Mouse (Mus musculus) liver, embryonic 11.5 days (tissue): ENCODE measurements around the gene Ckmt2. TPM values are rescaled to one million over a fixed set of nuclear protein-coding genes. Genes with fewer than 3 reads are reported as not detected.

Experiments used
- ATAC-seq: fragments of 200-750 bp; cut with Nextera tagmentation; replicated peaks from 2 replicates; pipeline ENCODE4 v1.8.0; 2017; ENCODE audit warnings: moderate number of reproducible peaks, mild to moderate bottlenecking, moderate TSS enrichment, moderate library complexity; ENCODE audit not compliant: low FRiP score
- DNase-seq: peaks from one replicate; pipeline ENCODE4 v3.0.0-alpha.2; 2017; ENCODE audit warnings: low spot score
- H3K27ac ChIP-seq: fragments of 300-500 bp; sonication (generic); 2 replicates; pipeline ENCODE4 v1.5.1; 2014; ENCODE audit warnings: mild to moderate bottlenecking, low read depth, low read length, control low read depth
- H3K27me3 ChIP-seq: fragments of 300-500 bp; sonication (generic); replicated peaks from 2 replicates; pipeline ENCODE4 v1.6.1; 2014; ENCODE audit warnings: low read length, mixed read lengths; ENCODE audit not compliant: control insufficient read depth, insufficient read depth
- H3K36me3 ChIP-seq: fragments of 300-500 bp; sonication (generic); 2 replicates; pipeline ENCODE4 v1.6.1; 2014; ENCODE audit warnings: mild to moderate bottlenecking, low read length, moderate library complexity, mixed read lengths; ENCODE audit not compliant: control insufficient read depth, insufficient read depth
- H3K4me1 ChIP-seq: fragments of 300-500 bp; sonication (generic); replicated peaks from 2 replicates; pipeline ENCODE4 v1.6.1; 2014; ENCODE audit warnings: low read length, mixed read lengths; ENCODE audit not compliant: control insufficient read depth, insufficient read depth
- H3K4me2 ChIP-seq: fragments of 300-500 bp; sonication (generic); 2 replicates; pipeline ENCODE4 v1.6.1; 2014; ENCODE audit warnings: mild to moderate bottlenecking, control low read depth, moderate library complexity
- H3K4me3 ChIP-seq: fragments of 300-500 bp; sonication (generic); 2 replicates; pipeline ENCODE4 v1.5.1; 2014; ENCODE audit warnings: low read depth, low read length, control low read depth
- H3K9ac ChIP-seq: fragments of 300-500 bp; sonication (generic); 2 replicates; pipeline ENCODE4 v1.6.1; 2014; ENCODE audit warnings: low read depth, low read length, control low read depth
- H3K9me3 ChIP-seq: fragments of 300-500 bp; sonication (generic); 2 replicates; pipeline ENCODE4 v1.6.1; 2016; ENCODE audit warnings: low read length, inconsistent platforms, mixed read lengths; ENCODE audit not compliant: control insufficient read depth
- WGBS: fragments of 180-500 bp; shearing (Covaris S2); extraction: QIAGEN DNeasy Blood & Tissue Kit; methylation state at CpG from one replicate; pipeline ENCODE4 v1.1.7; 2014; 5-methylcytosine and 5-hydroxymethylcytosine counted together
- polyA plus RNA-seq: library from polyadenylated mRNA; unstranded; fragments of >200 nt; fragmentation: Nextera tagmentation; extraction: Ambion mirVana; gene quantifications from 2 replicates; pipeline ENCODE4 v1.2.1, GENCODE M21; 2014

The Ckmt2 gene
- polyA plus RNA-seq, 1 experiment from 2014 or later = not detected

- H3K9me3 ChIP-seq = no peaks in the 10 kb centered on the region
- H3K4me2 ChIP-seq = no peak overlapping the region
- DNase-seq (no peak), ATAC-seq (no peak)
- no peaks in the 10 kb centered on the region for H3K4me1 ChIP-seq
- WGBS = 78% methylated on average over 3 of the region's 3 CpGs
- no peaks in the 10 kb centered on the region for H3K36me3 ChIP-seq
- no peak overlapping the region for H3K9ac ChIP-seq
- H3K27ac ChIP-seq = no peak overlapping the region
- H3K4me3 ChIP-seq = no peak overlapping the region
- H3K27me3 ChIP-seq = no peaks in the 10 kb centered on the region
These were observed 1.3 kb upstream of the Ckmt2 start for GRCm38 (mm10) chr13:91877996-91878395.

- Histone ChIP-seq H3K36me3 (no peaks in the 10 kb centered on the region), H3K4me2 (no peak overlapping the region), H3K27me3 (no peaks in the 10 kb centered on the region), H3K4me1 (no peaks in the 10 kb centered on the region), H3K9ac (no peak overlapping the region), H3K9me3 (no peaks in the 10 kb centered on the region), H3K27ac (no peak overlapping the region), H3K4me3 (no peak overlapping the region)
- no peak for ATAC-seq
- no peak for DNase-seq
- 76% methylated on average over 10 of the region's 10 CpGs for WGBS
These were observed 665 bp upstream of the Ckmt2 start for GRCm38 (mm10) chr13:91877350-91877749.

GRCm38 (mm10) chr13:91875581-91875980 lies 1.1 kb downstream of the Ckmt2 start:
- 45% methylated on average over 2 of the region's 2 CpGs for WGBS
- Histone ChIP-seq H3K4me2 (no peak overlapping the region), H3K27ac (no peak overlapping the region), H3K36me3 (no peaks in the 10 kb centered on the region), H3K9ac (no peak overlapping the region), H3K4me1 (no peaks in the 10 kb centered on the region), H3K27me3 (no peaks in the 10 kb centered on the region), H3K4me3 (no peak overlapping the region), H3K9me3 (no peaks in the 10 kb centered on the region)
- no peak for DNase-seq
- no peak for ATAC-seq

GRCm38 (mm10) chr13:91874565-91874964 lies 2.1 kb downstream of the Ckmt2 start:
- WGBS = 78% methylated on average over 7 of the region's 7 CpGs
- Histone ChIP-seq H3K27me3 (no peaks in the 10 kb centered on the region), H3K4me1 (no peaks in the 10 kb centered on the region), H3K36me3 (no peaks in the 10 kb centered on the region), H3K4me2 (no peak overlapping the region), H3K9me3 (no peaks in the 10 kb centered on the region), H3K9ac (no peak overlapping the region), H3K4me3 (no peak overlapping the region), H3K27ac (no peak overlapping the region)
- ATAC-seq = no peak
- DNase-seq = no peak

GRCm38 (mm10) chr13:91873734-91874329 lies 2.9 kb downstream of the Ckmt2 start:
- WGBS = 69% methylated on average over 7 of the region's 7 CpGs
- no peaks in the 10 kb centered on the region for H3K36me3 ChIP-seq
- no peak overlapping the region for H3K9ac ChIP-seq
- no peak overlapping the region for H3K4me2 ChIP-seq
- DNase-seq (no peak), ATAC-seq (no peak)
- H3K27me3 ChIP-seq = no peaks in the 10 kb centered on the region
- no peak overlapping the region for H3K27ac ChIP-seq
- H3K9me3 ChIP-seq = no peaks in the 10 kb centered on the region
- H3K4me1 ChIP-seq = no peaks in the 10 kb centered on the region
- H3K4me3 ChIP-seq = no peak overlapping the region

- WGBS = 83% methylated on average over 1 of the region's 1 CpGs
- H3K27ac ChIP-seq = no peak overlapping the region
- no peaks in the 10 kb centered on the region for H3K9me3 ChIP-seq
- H3K36me3 ChIP-seq = no peaks in the 10 kb centered on the region
- no peaks in the 10 kb centered on the region for H3K4me1 ChIP-seq
- H3K27me3 ChIP-seq = no peaks in the 10 kb centered on the region
- ATAC-seq (no peak), DNase-seq (no peak)
- no peak overlapping the region for H3K9ac ChIP-seq
- no peak overlapping the region for H3K4me3 ChIP-seq
- H3K4me2 ChIP-seq = no peak overlapping the region
These were observed 8.1 kb downstream of the Ckmt2 start for GRCm38 (mm10) chr13:91868577-91868976.

GRCm38 (mm10) chr13:91858835-91859234 lies 17.9 kb downstream of the Ckmt2 start:
- 76% methylated on average over 7 of the region's 7 CpGs for WGBS
- no peak for ATAC-seq
- no peaks in the 10 kb centered on the region for H3K27me3 ChIP-seq
- H3K36me3 ChIP-seq = no peaks in the 10 kb centered on the region
- H3K4me2 ChIP-seq = no peak overlapping the region
- H3K4me1 ChIP-seq = no peaks in the 10 kb centered on the region
- no peak for DNase-seq
- H3K9ac ChIP-seq = no peak overlapping the region
- H3K4me3 ChIP-seq = no peak overlapping the region
- H3K27ac ChIP-seq = no peak overlapping the region
- no peaks in the 10 kb centered on the region for H3K9me3 ChIP-seq

- 66% methylated on average over 8 of the region's 8 CpGs for WGBS
These were observed 19.3 kb downstream of the Ckmt2 start for GRCm38 (mm10) chr13:91857427-91857826.

GRCm38 (mm10) chr13:91854412-91854811 lies 22.3 kb downstream of the Ckmt2 start:
- ATAC-seq (no peak), DNase-seq (no peak)
- H3K9me3 ChIP-seq = no peaks in the 10 kb centered on the region
- 74% methylated on average over 3 of the region's 3 CpGs for WGBS
- no peaks in the 10 kb centered on the region for H3K4me1 ChIP-seq
- no peak overlapping the region for H3K4me3 ChIP-seq
- no peak overlapping the region for H3K4me2 ChIP-seq
- no peak overlapping the region for H3K27ac ChIP-seq
- no peaks in the 10 kb centered on the region for H3K36me3 ChIP-seq
- no peaks in the 10 kb centered on the region for H3K27me3 ChIP-seq
- H3K9ac ChIP-seq = no peak overlapping the region

More at GRCm38 (mm10) chr13:91857427-91857826, 19.3 kb downstream of the Ckmt2 start:
- H3K27me3 ChIP-seq = no peaks in the 10 kb centered on the region
- no peak overlapping the region for H3K4me3 ChIP-seq
- no peak overlapping the region for H3K27ac ChIP-seq
- DNase-seq (no peak), ATAC-seq (no peak)
- H3K4me1 ChIP-seq = no peaks in the 10 kb centered on the region
- H3K36me3 ChIP-seq = no peaks in the 10 kb centered on the region
- H3K9me3 ChIP-seq = no peaks in the 10 kb centered on the region
- no peak overlapping the region for H3K9ac ChIP-seq
- no peak overlapping the region for H3K4me2 ChIP-seq
